Mouse (Mus musculus): Measurements from ENCODE around the gene Bmp4. TPM values are rescaled to one million over a fixed set of nuclear protein-coding genes. Genes with fewer than 3 reads are reported as not detected.

Bmp4 gene
- polyA plus RNA-seq, 1 experiment from 2014 or later = 23.3 TPM

DNA sequence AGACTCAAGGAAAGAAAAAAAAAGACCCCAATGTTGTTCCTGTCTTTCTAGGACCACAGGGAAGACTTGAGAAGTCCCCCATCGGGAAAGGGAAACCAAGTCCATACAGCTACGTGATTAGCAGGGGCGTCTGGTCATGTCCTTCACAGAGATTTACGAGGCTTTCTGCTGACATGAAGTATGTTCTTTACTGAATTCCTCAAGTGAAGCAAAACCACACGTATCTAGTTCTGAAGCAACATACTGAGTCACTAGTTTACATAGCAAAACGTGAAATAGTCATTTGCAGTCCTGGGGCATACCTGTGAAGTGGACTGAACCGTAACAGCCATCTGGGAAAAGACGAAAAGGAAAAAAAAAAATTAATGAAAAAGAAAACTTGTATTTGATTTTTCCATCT lies 32.8 kb downstream of the Bmp4 start:
- Histone ChIP-seq H3K4me3 (ENCODE audit: low read depth, low read length) (no peak overlapping the region), H3K9me3 (ENCODE audit: control insufficient read depth, low read length) (no peaks in the 10 kb centered on the region), H3K9ac (ENCODE audit: low read length) (no peak overlapping the region), H3K27ac (replicated peaks) (no peak overlapping the region), H3K27me3 (ENCODE audit: control insufficient read depth, insufficient read depth, low read length) (no peaks in the 10 kb centered on the region), H3K36me3 (ENCODE audit: control insufficient read depth, insufficient read depth, low read length) (no peaks in the 10 kb centered on the region), H3K4me2 (replicated peaks; ENCODE audit: low read depth) (no peak overlapping the region), H3K4me1 (replicated peaks; ENCODE audit: control insufficient read depth, insufficient read depth) (no peaks in the 10 kb centered on the region)
- no peak for ATAC-seq (ENCODE audit: low FRiP score, low TSS enrichment)
- DNase-seq (ENCODE audit: low spot score) = no peak
- WGBS = 69% methylated on average over 8 of the region's 8 CpGs
- no peak for TF ChIP-seq CTCF (IDR thresholded peaks at IDR 0.05; ENCODE audit: low read depth)
- no peak for TF ChIP-seq EP300 (optimal IDR thresholded peaks at IDR 0.05)

DNA sequence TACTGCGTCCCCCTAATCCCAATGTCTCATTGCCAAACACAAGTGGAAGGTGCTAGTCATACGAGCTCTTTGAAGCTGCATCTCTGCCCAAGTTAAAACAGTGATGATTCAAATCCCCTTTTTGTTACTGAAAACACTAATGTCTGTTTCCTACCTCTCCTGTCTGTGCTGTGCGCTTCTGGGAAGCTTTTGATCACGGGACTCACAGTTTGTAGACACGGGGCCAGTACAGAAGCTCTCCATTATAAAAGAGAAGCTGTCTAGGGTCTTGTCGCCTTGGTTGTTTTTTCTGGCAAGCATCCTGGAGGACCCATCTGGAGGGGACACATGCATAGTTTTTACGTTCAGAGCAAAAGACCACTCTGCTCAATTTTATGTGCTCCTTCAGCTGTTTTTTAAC lies 33.2 kb downstream of the Bmp4 start:
- Histone ChIP-seq H3K4me2 (replicated peaks; ENCODE audit: low read depth) (no peak overlapping the region), H3K4me3 (ENCODE audit: low read depth, low read length) (no peak overlapping the region), H3K4me1 (replicated peaks; ENCODE audit: control insufficient read depth, insufficient read depth) (no peaks in the 10 kb centered on the region), H3K9me3 (ENCODE audit: control insufficient read depth, low read length) (no peaks in the 10 kb centered on the region), H3K27ac (replicated peaks) (no peak overlapping the region), H3K36me3 (ENCODE audit: control insufficient read depth, insufficient read depth, low read length) (no peaks in the 10 kb centered on the region), H3K9ac (ENCODE audit: low read length) (no peak overlapping the region), H3K27me3 (ENCODE audit: control insufficient read depth, insufficient read depth, low read length) (no peaks in the 10 kb centered on the region)
- no peak for TF ChIP-seq EP300 (optimal IDR thresholded peaks at IDR 0.05)
- TF ChIP-seq CTCF (IDR thresholded peaks at IDR 0.05; ENCODE audit: low read depth) = no peak
- DNase-seq (ENCODE audit: low spot score) (no peak), ATAC-seq (ENCODE audit: low FRiP score, low TSS enrichment) (no peak)
- WGBS = 79% methylated on average over 7 of the region's 7 CpGs

DNA sequence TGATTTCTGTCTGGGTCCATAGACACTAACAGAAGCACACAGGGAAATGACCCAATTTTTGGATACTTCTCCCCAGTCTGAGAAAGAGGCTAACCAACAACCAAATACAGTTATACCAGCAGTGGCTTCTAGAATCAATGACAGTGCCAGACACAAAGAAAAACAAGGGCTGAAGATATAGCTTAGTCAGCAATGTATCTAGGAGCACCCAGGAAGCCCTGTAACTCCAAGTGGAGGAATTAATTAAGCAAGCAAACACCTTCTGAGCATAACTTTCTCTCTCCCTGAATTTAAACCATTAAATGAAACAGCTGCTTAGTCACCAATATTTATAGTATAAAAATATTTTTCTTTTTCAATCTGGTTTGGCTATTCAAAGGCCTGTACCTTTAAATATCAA lies 45.7 kb downstream of the Bmp4 start:
- no peak overlapping the region for H3K27ac ChIP-seq (replicated peaks)
- H3K4me3 ChIP-seq (ENCODE audit: low read depth, low read length) = no peak overlapping the region
- H3K27me3 ChIP-seq (ENCODE audit: control insufficient read depth, insufficient read depth, low read length) = no peaks in the 10 kb centered on the region
- H3K4me1 ChIP-seq (replicated peaks; ENCODE audit: control insufficient read depth, insufficient read depth) = no peaks in the 10 kb centered on the region
- H3K4me2 ChIP-seq (replicated peaks; ENCODE audit: low read depth) = no peak overlapping the region
- H3K36me3 ChIP-seq (ENCODE audit: control insufficient read depth, insufficient read depth, low read length) = no peaks in the 10 kb centered on the region
- TF ChIP-seq EP300 (optimal IDR thresholded peaks at IDR 0.05) (no peak), CTCF (IDR thresholded peaks at IDR 0.05; ENCODE audit: low read depth) (no peak)
- no peaks in the 10 kb centered on the region for H3K9me3 ChIP-seq (ENCODE audit: control insufficient read depth, low read length)
- no peak for ATAC-seq (ENCODE audit: low FRiP score, low TSS enrichment)
- no peak for DNase-seq (ENCODE audit: low spot score)
- H3K9ac ChIP-seq (ENCODE audit: low read length) = no peak overlapping the region

DNA sequence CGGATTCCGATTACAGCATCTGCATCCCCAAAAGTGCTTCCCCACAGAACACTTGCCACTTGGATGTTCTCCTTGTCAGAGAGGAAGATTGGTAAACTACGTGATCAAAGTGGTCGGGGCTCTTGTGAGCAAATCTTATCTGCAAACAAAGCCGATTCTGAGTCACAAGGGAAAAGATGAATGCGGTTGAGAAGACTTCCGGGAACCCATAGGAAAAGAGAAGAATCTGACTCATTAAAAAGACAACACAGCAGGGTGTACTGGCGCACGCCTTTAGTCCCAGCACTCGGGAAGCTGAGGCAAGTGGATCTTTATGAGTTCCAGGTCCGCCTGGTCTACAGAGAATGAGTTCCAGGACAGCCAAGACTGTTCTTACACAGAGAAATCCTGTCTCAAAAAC lies 51.7 kb downstream of the Bmp4 start:
- no peak overlapping the region for H3K4me2 ChIP-seq (replicated peaks; ENCODE audit: low read depth)
- H3K27ac ChIP-seq (replicated peaks) = no peak overlapping the region
- no peak overlapping the region for H3K4me3 ChIP-seq (ENCODE audit: low read depth, low read length)
- DNase-seq (ENCODE audit: low spot score) (no peak), ATAC-seq (ENCODE audit: low FRiP score, low TSS enrichment) (no peak)
- no peaks in the 10 kb centered on the region for H3K36me3 ChIP-seq (ENCODE audit: control insufficient read depth, insufficient read depth, low read length)
- no peak overlapping the region for H3K9ac ChIP-seq (ENCODE audit: low read length)
- no peaks in the 10 kb centered on the region for H3K4me1 ChIP-seq (replicated peaks; ENCODE audit: control insufficient read depth, insufficient read depth)
- no peaks in the 10 kb centered on the region for H3K27me3 ChIP-seq (ENCODE audit: control insufficient read depth, insufficient read depth, low read length)
- no peak for TF ChIP-seq CTCF (IDR thresholded peaks at IDR 0.05; ENCODE audit: low read depth)
- TF ChIP-seq EP300 (optimal IDR thresholded peaks at IDR 0.05) = no peak
- 63% methylated on average over 11 of the region's 11 CpGs for WGBS
- no peaks in the 10 kb centered on the region for H3K9me3 ChIP-seq (ENCODE audit: control insufficient read depth, low read length)

Other genes with a start within 250 kb of the Bmp4 start
- 0.18 and 0.30 TPM in 2 replicates for gene Gm15217, start 11.3 kb downstream of the Bmp4 start, polyA plus RNA-seq (2015; fragmentation: Nextera tagmentation; extraction: Ambion mirVana)